Mouse (Mus musculus) lung, adult 2 months (tissue): ENCODE measurements around the gene Sec24a. TPM values are rescaled to one million over a fixed set of nuclear protein-coding genes. Genes with fewer than 3 reads are reported as not detected.
"Not testable (repeated sequence)": the region's sequence is repeated elsewhere in the genome, so short reads cannot be mapped to it uniquely, and the experiment has no call there.

ENCODE experiments used
- DNase-seq: peaks from one replicate; pipeline ENCODE4 v3.0.0; 2022
- H3K4me1 ChIP-seq: fragments of 200-500 bp; 2 replicates; pipeline ENCODE4 v1.6.1; 2011; ENCODE audit warnings: low read length; ENCODE audit not compliant: control insufficient read depth, insufficient read depth
- H3K4me3 ChIP-seq: fragments of 200-500 bp; replicated peaks from 2 replicates; pipeline ENCODE3; 2011; ENCODE audit warnings: low read depth, mild to moderate bottlenecking, control low read depth, low read length; ENCODE audit errors: extremely low read depth
- CTCF ChIP-seq: fragments of 200-500 bp; IDR thresholded peaks from 2 replicates; pipeline ENCODE4 v1.5.1; 2011; ENCODE audit warnings: mild to moderate bottlenecking, low read length, control low read depth; ENCODE audit not compliant: insufficient read depth
- POLR2A ChIP-seq: fragments of 200-500 bp; IDR thresholded peaks from 2 replicates; pipeline ENCODE4 v1.6.1; 2011; ENCODE audit warnings: low read depth, mild to moderate bottlenecking, control low read depth, low read length, borderline replicate concordance; ENCODE audit errors: extremely low read depth
- WGBS: fragments of 180-500 bp; shearing (Covaris S2); methylation state at CpG from one replicate; pipeline ENCODE4 v1.1.7; 2018; 5-methylcytosine and 5-hydroxymethylcytosine counted together
- polyA plus RNA-seq: library from polyadenylated mRNA; depleted of rRNA; stranded (reverse); fragments of >200 nt; gene quantifications from 2 replicates; pipeline ENCODE4 v1.2.3, GENCODE M21; 2012

The Sec24a gene
- polyA plus RNA-seq, 1 experiment = 11.9 TPM

GRCm38 (mm10) chr11:51746096-51746495 is 17.3 kb downstream of the Sec24a start:
- no peak overlapping the region for H3K4me3 ChIP-seq
- H3K4me1 ChIP-seq = no peaks in the 10 kb centered on the region
- WGBS = 23% methylated on average over 1 of the region's 1 CpGs
- no peak for DNase-seq
- TF ChIP-seq CTCF (no peak), POLR2A (no peak)

GRCm38 (mm10) chr11:51740701-51741100 is 22.7 kb downstream of the Sec24a start:
- 92% methylated on average over 3 of the region's 3 CpGs for WGBS
- no peak for DNase-seq
- Histone ChIP-seq H3K4me3 (no peak overlapping the region), H3K4me1 (no peaks in the 10 kb centered on the region)
- TF ChIP-seq POLR2A (no peak), CTCF (no peak)

GRCm38 (mm10) chr11:51738651-51739403 is 24.6 kb downstream of the Sec24a start:
- Histone ChIP-seq H3K4me3 (no peak overlapping the region), H3K4me1 (no peaks in the 10 kb centered on the region)
- no peak for DNase-seq
- WGBS = 83% methylated on average over 3 of the region's 3 CpGs
- no peak for TF ChIP-seq POLR2A
- TF ChIP-seq CTCF = no peak

- 95% methylated on average over 13 of the region's 13 CpGs for WGBS
- H3K4me3 ChIP-seq, DNase-seq, H3K4me1 ChIP-seq: not testable (repeated sequence)
Measured at GRCm38 (mm10) chr11:51734218-51734617, 29.2 kb downstream of the Sec24a start.

- TF ChIP-seq CTCF (no peak), POLR2A (no peak)
- WGBS = 79% methylated on average over 1 of the region's 1 CpGs
- H3K4me3 ChIP-seq = no peak overlapping the region
- no peak for DNase-seq
- no peaks in the 10 kb centered on the region for H3K4me1 ChIP-seq
Measured at GRCm38 (mm10) chr11:51732883-51733282, 30.6 kb downstream of the Sec24a start.

- Histone ChIP-seq H3K4me3 (no peak overlapping the region), H3K4me1 (no peaks in the 10 kb centered on the region)
- DNase-seq = no peak
- WGBS = 91% methylated on average over 11 of the region's 11 CpGs
- no peak for TF ChIP-seq CTCF
- no peak for TF ChIP-seq POLR2A
Measured at GRCm38 (mm10) chr11:51721066-51721465, 42.4 kb downstream of the Sec24a start.

- WGBS = 99% methylated on average over 13 of the region's 13 CpGs
Measured at GRCm38 (mm10) chr11:51707080-51707479, 56.4 kb downstream of the Sec24a start.

GRCm38 (mm10) chr11:51706451-51706850 is 57.0 kb downstream of the Sec24a start:
- no peak overlapping the region for H3K4me3 ChIP-seq
- H3K4me1 ChIP-seq = no peaks in the 10 kb centered on the region
- DNase-seq = no peak
- WGBS = 94% methylated on average over 10 of the region's 10 CpGs
- TF ChIP-seq POLR2A (no peak), CTCF (no peak)

More at GRCm38 (mm10) chr11:51707080-51707479, 56.4 kb downstream of the Sec24a start:
- no peaks in the 10 kb centered on the region for H3K4me1 ChIP-seq
- no peak overlapping the region for H3K4me3 ChIP-seq
- TF ChIP-seq POLR2A (no peak), CTCF (no peak)
- no peak for DNase-seq

GRCm38 (mm10) chr11:51703379-51703998 is 59.9 kb downstream of the Sec24a start:
- no peak for DNase-seq
- TF ChIP-seq POLR2A (no peak), CTCF (no peak; the same call in 1 of the 2 replicates)
- 72% methylated on average over 10 of the region's 10 CpGs for WGBS

GRCm38 (mm10) chr11:51702831-51703230 is 60.6 kb downstream of the Sec24a start:
- DNase-seq = no peak
- Histone ChIP-seq H3K4me1 (no peaks in the 10 kb centered on the region), H3K4me3 (no peak overlapping the region)
- WGBS = 70% methylated on average over 3 of the region's 3 CpGs
- no peak for TF ChIP-seq CTCF
- TF ChIP-seq POLR2A = no peak

More at GRCm38 (mm10) chr11:51703379-51703998, 59.9 kb downstream of the Sec24a start:
- H3K4me3 ChIP-seq = no peak overlapping the region
- no peaks in the 10 kb centered on the region for H3K4me1 ChIP-seq
